ENCODE assay signal across 8 mouse cellular contexts in the genomic region with DNA sequence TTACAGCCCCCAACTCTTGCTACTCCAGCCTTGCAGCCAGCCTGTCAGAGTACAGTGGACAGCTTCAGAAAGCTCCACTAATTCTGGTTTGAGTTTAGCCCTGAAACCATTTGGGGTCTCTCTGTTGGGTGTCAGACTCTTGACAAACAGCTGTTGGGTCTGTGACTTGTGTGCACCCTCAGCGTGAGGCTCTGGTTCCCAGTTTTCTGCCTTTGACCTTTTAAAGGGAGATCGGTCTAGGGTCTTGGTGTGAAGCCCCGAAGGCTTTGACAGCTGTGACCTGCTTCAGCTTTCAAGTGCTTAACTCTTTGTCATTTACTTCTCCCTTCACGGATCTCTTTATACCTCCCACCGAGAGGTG. TPM values are rescaled to one million over a fixed set of nuclear protein-coding genes. Genes with fewer than 3 reads are reported as not detected.
A peak's percentile ranks its signal among the peaks of the same experiment; 100 is the strongest.
DNase-seq lines count a peak whose midpoint lies in the region; ATAC-seq lines count a peak whose summit lies in the region.

No protein-coding gene starts in this region.

- WGBS in kidney, embryonic 14.5 days = under 1% methylated on average over 5 of the region's 5 CpGs
- 2% methylated on average over 5 of the region's 5 CpGs for WGBS in intestine, embryonic 14.5 days
- 2% methylated on average over 5 of the region's 5 CpGs for WGBS in neural tube, embryonic 11.5 days

- no peak for DNase-seq in kidney, adult 11 months
- DNase-seq in embryo, embryonic 10.5 days (ENCODE audit: low spot score) = peak; percentile 56
- DNase-seq in intestine, embryonic 14.5 days (ENCODE audit: low spot score) = peak; percentile 62
- DNase-seq in neural tube, embryonic 11.5 days (ENCODE audit: low spot score) = no peak
- DNase-seq in thymus, postnatal 10 days (ENCODE audit: low spot score in 2 of 2) = no peak
- no peak for DNase-seq in layer of hippocampus, postnatal 25 days (ENCODE audit: extremely low spot score in 1 of 2, low spot score in 1 of 2)
- no peak for DNase-seq in layer of hippocampus, adult 8-10 months (ENCODE audit: low spot score in 2 of 2)

- H3K36me3 ChIP-seq in kidney, embryonic 14.5 days (ENCODE audit: control insufficient read depth, insufficient read depth, low read length) = peaks cover 38% of the 10 kb centered on the region
- peaks cover 45% of the 10 kb centered on the region for H3K36me3 ChIP-seq in intestine, embryonic 14.5 days (ENCODE audit: control insufficient read depth, insufficient read depth, low read length)
- peaks cover 10% of the 10 kb centered on the region for H3K36me3 ChIP-seq in neural tube, embryonic 11.5 days (ENCODE audit: control insufficient read depth, insufficient read depth, low read length)

- no peaks in the 10 kb centered on the region for H3K9me3 ChIP-seq in kidney, embryonic 14.5 days (ENCODE audit: control insufficient read depth, low read length)
- H3K9me3 ChIP-seq in intestine, embryonic 14.5 days (ENCODE audit: control insufficient read depth, low read length) = no peaks in the 10 kb centered on the region
- H3K9me3 ChIP-seq in neural tube, embryonic 11.5 days (ENCODE audit: control insufficient read depth, low read length) = no peaks in the 10 kb centered on the region

- H3K4me3 ChIP-seq in kidney, embryonic 14.5 days (ENCODE audit: low read length) = peak overlapping the region; percentile 95
- H3K4me3 ChIP-seq in intestine, embryonic 14.5 days (ENCODE audit: low read depth, low read length) = peak overlapping the region; percentile 87
- H3K4me3 ChIP-seq in neural tube, embryonic 11.5 days (ENCODE audit: low read depth, low read length) = peak overlapping the region; percentile 72

- peak overlapping the region; percentile 96 for H3K9ac ChIP-seq in kidney, embryonic 14.5 days (ENCODE audit: low read depth, low read length)
- peak overlapping the region; percentile 88 for H3K9ac ChIP-seq in intestine, embryonic 14.5 days (ENCODE audit: low read length)
- H3K9ac ChIP-seq in neural tube, embryonic 11.5 days (ENCODE audit: low read length) = peak overlapping the region; percentile 96

- H3K27ac ChIP-seq in kidney, embryonic 14.5 days (ENCODE audit: low read depth, low read length) = peak overlapping the region; percentile 95; the same call in 1 of the 2 replicates
- peak overlapping the region; percentile 9; the same call in 1 of the 2 replicates for H3K27ac ChIP-seq in intestine, embryonic 14.5 days (ENCODE audit: low read depth)
- H3K27ac ChIP-seq in neural tube, embryonic 11.5 days (ENCODE audit: low read depth, low read length) = peak overlapping the region; percentile 95

- H3K4me1 ChIP-seq in kidney, embryonic 14.5 days (ENCODE audit: control insufficient read depth, insufficient read depth, low read length) = peaks cover 12% of the 10 kb centered on the region
- peaks cover 15% of the 10 kb centered on the region for H3K4me1 ChIP-seq in intestine, embryonic 14.5 days (replicated peaks; ENCODE audit: control insufficient read depth, insufficient read depth, low read length)
- peaks cover 10% of the 10 kb centered on the region for H3K4me1 ChIP-seq in neural tube, embryonic 11.5 days (ENCODE audit: control insufficient read depth, insufficient read depth, low read length)

- no peak for ATAC-seq in kidney, embryonic 14.5 days (ENCODE audit: low FRiP score, low TSS enrichment)
- no peak for ATAC-seq in intestine, embryonic 14.5 days (replicated peaks; ENCODE audit: low FRiP score, low TSS enrichment, low read depth)
- no peak for ATAC-seq in neural tube, embryonic 11.5 days (ENCODE audit: insufficient read depth, low FRiP score, low TSS enrichment)

- H3K4me2 ChIP-seq in kidney, embryonic 14.5 days (replicated peaks; ENCODE audit: low read depth, low read length) = peak overlapping the region; percentile 64
- H3K4me2 ChIP-seq in intestine, embryonic 14.5 days (ENCODE audit: low read length) = peak overlapping the region; percentile 78
- H3K4me2 ChIP-seq in neural tube, embryonic 11.5 days (ENCODE audit: low read depth) = peak overlapping the region; percentile 87

- no peaks in the 10 kb centered on the region for H3K27me3 ChIP-seq in kidney, embryonic 14.5 days (ENCODE audit: control insufficient read depth, insufficient read depth, low read length)
- H3K27me3 ChIP-seq in intestine, embryonic 14.5 days (replicated peaks; ENCODE audit: control insufficient read depth, insufficient read depth, low read length) = no peaks in the 10 kb centered on the region
- H3K27me3 ChIP-seq in neural tube, embryonic 11.5 days (ENCODE audit: control insufficient read depth, insufficient read depth, low read length) = no peaks in the 10 kb centered on the region

RNA-seq across cellular contexts. Expression of gene Smarcc2, which starts 1.2 kb away (rescaled TPM):
- polyA plus RNA-seq in kidney, embryonic 14.5 days (2014; fragmentation: Nextera tagmentation; extraction: Ambion mirVana) = 64.8 and 96.7 TPM in 2 replicates
- polyA plus RNA-seq in intestine, embryonic 14.5 days (2014; fragmentation: Nextera tagmentation; extraction: Ambion mirVana) = 71.9 and 82.2 TPM in 2 replicates
- 124 and 125 TPM in 2 replicates for polyA plus RNA-seq in neural tube, embryonic 11.5 days (2014; fragmentation: Nextera tagmentation; extraction: Ambion mirVana)
- 100 to 1,000 TPM; 228 to 242 TPM for total RNA-seq in layer of hippocampus, postnatal 25 days (2021)
- 100 to 1,000 TPM; 238 to 267 (median 258) TPM for total RNA-seq in layer of hippocampus, adult 8-10 months (2022)

RNA-seq across cellular contexts. Expression of gene Myl6, which starts 33.7 kb away (rescaled TPM):
- polyA plus RNA-seq in kidney, embryonic 14.5 days (2014; fragmentation: Nextera tagmentation; extraction: Ambion mirVana) = 921 and 980 TPM in 2 replicates
- 1,777 and 1,828 TPM in 2 replicates for polyA plus RNA-seq in intestine, embryonic 14.5 days (2014; fragmentation: Nextera tagmentation; extraction: Ambion mirVana)
- polyA plus RNA-seq in neural tube, embryonic 11.5 days (2014; fragmentation: Nextera tagmentation; extraction: Ambion mirVana) = 776 and 804 TPM in 2 replicates
- total RNA-seq in layer of hippocampus, postnatal 25 days (2021) = 100 to 1,000 TPM; 551 to 619 TPM
- total RNA-seq in layer of hippocampus, adult 8-10 months (2022) = 100 to 1,000 TPM; 486 to 591 (median 538) TPM

RNA-seq across cellular contexts. Expression of gene Myl6b, which starts 38.2 kb away (rescaled TPM):
- polyA plus RNA-seq in kidney, embryonic 14.5 days (2014; fragmentation: Nextera tagmentation; extraction: Ambion mirVana) = 3.2 and 3.5 TPM in 2 replicates
- polyA plus RNA-seq in intestine, embryonic 14.5 days (2014; fragmentation: Nextera tagmentation; extraction: Ambion mirVana) = 3.1 TPM in 2 replicates
- 2.4 and 3.5 TPM in 2 replicates for polyA plus RNA-seq in neural tube, embryonic 11.5 days (2014; fragmentation: Nextera tagmentation; extraction: Ambion mirVana)
- total RNA-seq in layer of hippocampus, postnatal 25 days (2021) = 10 to 100 TPM; 17.4 to 18.9 TPM
- total RNA-seq in layer of hippocampus, adult 8-10 months (2022) = 10 to 100 TPM; 18.4 to 23.6 (median 22.6) TPM

RNA-seq across cellular contexts. Expression of gene Rnf41, which starts 48.8 kb away (rescaled TPM):
- 35.6 and 36.4 TPM in 2 replicates for polyA plus RNA-seq in kidney, embryonic 14.5 days (2014; fragmentation: Nextera tagmentation; extraction: Ambion mirVana)
- polyA plus RNA-seq in intestine, embryonic 14.5 days (2014; fragmentation: Nextera tagmentation; extraction: Ambion mirVana) = 30.5 and 36.0 TPM in 2 replicates
- polyA plus RNA-seq in neural tube, embryonic 11.5 days (2014; fragmentation: Nextera tagmentation; extraction: Ambion mirVana) = 43.5 and 46.8 TPM in 2 replicates
- 10 to 100 TPM; 68.0 to 76.9 TPM for total RNA-seq in layer of hippocampus, postnatal 25 days (2021)
- total RNA-seq in layer of hippocampus, adult 8-10 months (2022) = 10 to 100 TPM; 71.7 to 79.9 (median 75.7) TPM

RNA-seq across cellular contexts. Expression of gene Nabp2, which starts 49.0 kb away (rescaled TPM):
- 87.8 and 103 TPM in 2 replicates for polyA plus RNA-seq in kidney, embryonic 14.5 days (2014; fragmentation: Nextera tagmentation; extraction: Ambion mirVana)
- polyA plus RNA-seq in intestine, embryonic 14.5 days (2014; fragmentation: Nextera tagmentation; extraction: Ambion mirVana) = 94.7 and 99.1 TPM in 2 replicates
- polyA plus RNA-seq in neural tube, embryonic 11.5 days (2014; fragmentation: Nextera tagmentation; extraction: Ambion mirVana) = 115 and 127 TPM in 2 replicates
- 100 to 1,000 TPM in 1 of 2 experiments, 10 to 100 TPM in 1; 96.7 to 101 TPM for total RNA-seq in layer of hippocampus, postnatal 25 days (2021)
- total RNA-seq in layer of hippocampus, adult 8-10 months (2022) = 100 to 1,000 TPM in 2 of 4 experiments, 10 to 100 TPM in 2; 94.4 to 107 (median 100) TPM

Comparison
In these comparisons a context has a peak if more than half of its experiments do, and no peak if none do; other contexts are left out.
1. H3K27ac ChIP-seq: peak in every context shown above with its lines; median percentile 95 in kidney, embryonic 14.5 days; 95 in neural tube, embryonic 11.5 days; 9 in intestine, embryonic 14.5 days.
2. DNase-seq: peak in embryo, embryonic 10.5 days (single experiment) and intestine, embryonic 14.5 days (single experiment); none in kidney, adult 11 months (single experiment), neural tube, embryonic 11.5 days (single experiment), thymus, postnatal 10 days (0 of 2), layer of hippocampus, postnatal 25 days (0 of 2) and layer of hippocampus, adult 8-10 months (0 of 2).
3. Peak in every context shown above with its lines, with median percentiles within 50 percentile points of each other: H3K4me2 ChIP-seq, H3K4me3 ChIP-seq and H3K9ac ChIP-seq.